Mouse (Mus musculus) hindbrain, embryonic 16.5 days (tissue): ENCODE measurements around the gene Aox4. TPM values are rescaled to one million over a fixed set of nuclear protein-coding genes. Genes with fewer than 3 reads are reported as not detected.

Source experiments
- ATAC-seq: fragments of 200-750 bp; cut with Nextera tagmentation; 2 replicates; pipeline ENCODE4 v1.8.0; 2017; ENCODE audit warnings: moderate TSS enrichment, moderate library complexity
- H3K27ac ChIP-seq: fragments of 300-500 bp; sonication (generic); 2 replicates; pipeline ENCODE4 v1.5.1; 2014; ENCODE audit warnings: low read depth, mild to moderate bottlenecking, control low read depth, low read length, moderate library complexity
- H3K27me3 ChIP-seq: fragments of 300-500 bp; sonication (generic); replicated peaks from 2 replicates; pipeline ENCODE4 v1.6.1; 2014; ENCODE audit warnings: low read length; ENCODE audit not compliant: control insufficient read depth, insufficient read depth
- H3K36me3 ChIP-seq: fragments of 300-500 bp; sonication (generic); 2 replicates; pipeline ENCODE4 v1.6.1; 2014; ENCODE audit warnings: mild to moderate bottlenecking, low read length, moderate library complexity, mixed read lengths; ENCODE audit not compliant: control insufficient read depth, insufficient read depth
- H3K4me1 ChIP-seq: fragments of 300-500 bp; sonication (generic); 2 replicates; pipeline ENCODE4 v1.6.1; 2014; ENCODE audit warnings: low read depth, low read length; ENCODE audit not compliant: control insufficient read depth, insufficient read depth
- H3K4me2 ChIP-seq: fragments of 300-500 bp; sonication (generic); 2 replicates; pipeline ENCODE4 v1.6.1; 2014; ENCODE audit warnings: mild to moderate bottlenecking, low read length, control low read depth, moderate library complexity
- H3K4me3 ChIP-seq: fragments of 300-500 bp; sonication (generic); 2 replicates; pipeline ENCODE4 v1.5.1; 2014; ENCODE audit warnings: mild to moderate bottlenecking, low read length, control low read depth, moderate library complexity
- H3K9ac ChIP-seq: fragments of 300-500 bp; sonication (generic); 2 replicates; pipeline ENCODE4 v1.6.1; 2014; ENCODE audit warnings: low read depth, mild to moderate bottlenecking, control low read depth, low read length, moderate library complexity
- H3K9me3 ChIP-seq: fragments of 300-500 bp; sonication (generic); 2 replicates; pipeline ENCODE4 v1.6.1; 2014; ENCODE audit warnings: mild to moderate bottlenecking, low read length, moderate library complexity; ENCODE audit not compliant: control insufficient read depth
- WGBS: fragments of 180-500 bp; shearing (Covaris S2); extraction: QIAGEN DNeasy Blood & Tissue Kit; methylation state at CpG from one replicate; pipeline ENCODE4 v1.1.7; 2014; 5-methylcytosine and 5-hydroxymethylcytosine counted together
- polyA plus RNA-seq: library from polyadenylated mRNA; unstranded; fragments of >200 nt; fragmentation: Nextera tagmentation; extraction: Ambion mirVana; gene quantifications from 2 replicates; pipeline ENCODE4 v1.2.1, GENCODE M21; 2015

The Aox4 gene
- polyA plus RNA-seq, 1 experiment from 2014 or later = 0.59 TPM

- Histone ChIP-seq H3K27me3 (no peaks in the 10 kb centered on the region), H3K36me3 (no peaks in the 10 kb centered on the region), H3K4me2 (no peak overlapping the region), H3K9ac (no peak overlapping the region), H3K9me3 (no peaks in the 10 kb centered on the region), H3K27ac (no peak overlapping the region), H3K4me3 (no peak overlapping the region), H3K4me1 (no peaks in the 10 kb centered on the region)
- 91% methylated on average over 5 of the region's 5 CpGs for WGBS
- ATAC-seq = no peak
Observed at GRCm38 (mm10) chr1:58213838-58214237, 3.6 kb downstream of the Aox4 start.

- Histone ChIP-seq H3K9me3 (no peaks in the 10 kb centered on the region), H3K36me3 (no peaks in the 10 kb centered on the region), H3K4me3 (no peak overlapping the region), H3K27me3 (no peaks in the 10 kb centered on the region), H3K4me1 (no peaks in the 10 kb centered on the region), H3K4me2 (no peak overlapping the region), H3K9ac (no peak overlapping the region), H3K27ac (no peak overlapping the region)
- 88% methylated on average over 4 of the region's 4 CpGs for WGBS
- no peak for ATAC-seq
Observed at GRCm38 (mm10) chr1:58215353-58215752, 5.2 kb downstream of the Aox4 start.

- 77% methylated on average over 7 of the region's 7 CpGs for WGBS
- no peak overlapping the region for H3K9ac ChIP-seq
- H3K36me3 ChIP-seq = no peaks in the 10 kb centered on the region
- H3K4me2 ChIP-seq = no peak overlapping the region
- no peaks in the 10 kb centered on the region for H3K9me3 ChIP-seq
- no peak for ATAC-seq
- H3K4me1 ChIP-seq = no peaks in the 10 kb centered on the region
- H3K4me3 ChIP-seq = no peak overlapping the region
- H3K27ac ChIP-seq = no peak overlapping the region
- H3K27me3 ChIP-seq = no peaks in the 10 kb centered on the region
Observed at GRCm38 (mm10) chr1:58215956-58216532, 5.8 kb downstream of the Aox4 start.

- Histone ChIP-seq H3K36me3 (no peaks in the 10 kb centered on the region), H3K4me2 (no peak overlapping the region), H3K9me3 (no peaks in the 10 kb centered on the region), H3K27ac (no peak overlapping the region), H3K4me1 (no peaks in the 10 kb centered on the region), H3K27me3 (no peaks in the 10 kb centered on the region), H3K9ac (no peak overlapping the region; the same call in 1 of the 2 replicates), H3K4me3 (no peak overlapping the region)
- 0 out of 2 replicates have a peak, but pooled peaks have one; percentile 40 for ATAC-seq
- WGBS = 72% methylated on average over 6 of the region's 6 CpGs
Observed at GRCm38 (mm10) chr1:58221070-58221469, 10.9 kb downstream of the Aox4 start.

GRCm38 (mm10) chr1:58221879-58222278 is 11.7 kb downstream of the Aox4 start:
- H3K4me3 ChIP-seq = no peak overlapping the region
- WGBS = 73% methylated on average over 5 of the region's 5 CpGs
- no peak overlapping the region for H3K4me2 ChIP-seq
- no peak overlapping the region for H3K9ac ChIP-seq
- H3K27me3 ChIP-seq = no peaks in the 10 kb centered on the region
- H3K27ac ChIP-seq = no peak overlapping the region
- no peaks in the 10 kb centered on the region for H3K4me1 ChIP-seq
- H3K9me3 ChIP-seq = no peaks in the 10 kb centered on the region
- no peaks in the 10 kb centered on the region for H3K36me3 ChIP-seq
- no peak; the same call in 1 of the 2 replicates for ATAC-seq

GRCm38 (mm10) chr1:58228086-58228485 is 17.9 kb downstream of the Aox4 start:
- WGBS = 82% methylated on average over 6 of the region's 6 CpGs
- Histone ChIP-seq H3K27ac (no peak overlapping the region), H3K9me3 (no peaks in the 10 kb centered on the region), H3K27me3 (no peaks in the 10 kb centered on the region), H3K4me2 (no peak overlapping the region), H3K36me3 (no peaks in the 10 kb centered on the region), H3K4me1 (no peaks in the 10 kb centered on the region), H3K4me3 (no peak overlapping the region), H3K9ac (no peak overlapping the region)
- no peak for ATAC-seq

GRCm38 (mm10) chr1:58228916-58229315 is 18.7 kb downstream of the Aox4 start:
- no peaks in the 10 kb centered on the region for H3K27me3 ChIP-seq

GRCm38 (mm10) chr1:58229774-58230173 is 19.6 kb downstream of the Aox4 start:
- Histone ChIP-seq H3K27ac (no peak overlapping the region), H3K27me3 (no peaks in the 10 kb centered on the region), H3K9me3 (no peaks in the 10 kb centered on the region), H3K9ac (no peak overlapping the region), H3K4me2 (no peak overlapping the region), H3K4me3 (no peak overlapping the region), H3K4me1 (no peaks in the 10 kb centered on the region), H3K36me3 (no peaks in the 10 kb centered on the region)
- WGBS = 91% methylated on average over 4 of the region's 4 CpGs
- ATAC-seq = no peak

More at GRCm38 (mm10) chr1:58228916-58229315, 18.7 kb downstream of the Aox4 start:
- H3K27ac ChIP-seq = no peak overlapping the region
- no peaks in the 10 kb centered on the region for H3K36me3 ChIP-seq
- no peaks in the 10 kb centered on the region for H3K4me1 ChIP-seq
- H3K4me2 ChIP-seq = no peak overlapping the region
- no peak overlapping the region for H3K9ac ChIP-seq
- ATAC-seq = no peak
- H3K9me3 ChIP-seq = no peaks in the 10 kb centered on the region
- H3K4me3 ChIP-seq = no peak overlapping the region

- no peak for ATAC-seq
- 68% methylated on average over 5 of the region's 5 CpGs for WGBS
- Histone ChIP-seq H3K9me3 (no peaks in the 10 kb centered on the region), H3K27me3 (no peaks in the 10 kb centered on the region), H3K4me2 (no peak overlapping the region), H3K27ac (no peak overlapping the region), H3K4me3 (no peak overlapping the region), H3K36me3 (no peaks in the 10 kb centered on the region), H3K9ac (no peak overlapping the region), H3K4me1 (no peaks in the 10 kb centered on the region)
Observed at GRCm38 (mm10) chr1:58230542-58230941, 20.3 kb downstream of the Aox4 start.

- Histone ChIP-seq H3K27ac (no peak overlapping the region), H3K9ac (no peak overlapping the region), H3K4me2 (no peak overlapping the region), H3K4me1 (no peaks in the 10 kb centered on the region), H3K4me3 (no peak overlapping the region), H3K36me3 (no peaks in the 10 kb centered on the region), H3K27me3 (no peaks in the 10 kb centered on the region), H3K9me3 (no peaks in the 10 kb centered on the region)
- 47% methylated on average over 5 of the region's 5 CpGs for WGBS
- ATAC-seq = no peak
Observed at GRCm38 (mm10) chr1:58235405-58235804, 25.2 kb downstream of the Aox4 start.
